Mouse (Mus musculus) heart, embryonic 12.5 days (tissue): Measurements from ENCODE around the gene Hoxd8. TPM values are rescaled to one million over a fixed set of nuclear protein-coding genes. Genes with fewer than 3 reads are reported as not detected.

Experiments used
- ATAC-seq: fragments of 200-750 bp; cut with Nextera tagmentation; 2 replicates; pipeline ENCODE4 v1.8.0; 2017; ENCODE audit warnings: moderate TSS enrichment, moderate library complexity; ENCODE audit not compliant: insufficient number of reproducible peaks, low FRiP score
- H3K27ac ChIP-seq: fragments of 300-500 bp; sonication (generic); 2 replicates; pipeline ENCODE4 v1.5.1; 2016; ENCODE audit warnings: mild to moderate bottlenecking, moderate library complexity; ENCODE audit not compliant: poor library complexity, severe bottlenecking
- H3K27me3 ChIP-seq: fragments of 300-500 bp; sonication (generic); replicated peaks from 2 replicates; pipeline ENCODE4 v1.6.1; 2016; ENCODE audit warnings: mild to moderate bottlenecking, moderate library complexity
- H3K36me3 ChIP-seq: fragments of 300-500 bp; sonication (generic); 2 replicates; pipeline ENCODE4 v1.6.1; 2016; ENCODE audit warnings: mild to moderate bottlenecking, moderate library complexity
- H3K4me1 ChIP-seq: fragments of 300-500 bp; sonication (generic); replicated peaks from 2 replicates; pipeline ENCODE4 v1.6.1; 2016; ENCODE audit warnings: mild to moderate bottlenecking
- H3K4me2 ChIP-seq: fragments of 300-500 bp; sonication (generic); 2 replicates; pipeline ENCODE4 v1.6.1; 2016; ENCODE audit warnings: mild to moderate bottlenecking, moderate library complexity
- H3K4me3 ChIP-seq: fragments of 300-500 bp; sonication (generic); 2 replicates; pipeline ENCODE4 v1.5.1; 2016; ENCODE audit warnings: mild to moderate bottlenecking
- H3K9ac ChIP-seq: fragments of 300-500 bp; sonication (generic); 2 replicates; pipeline ENCODE4 v1.6.1; 2016; ENCODE audit warnings: mild to moderate bottlenecking, moderate library complexity
- H3K9me3 ChIP-seq: fragments of 300-500 bp; sonication (generic); replicated peaks from 2 replicates; pipeline ENCODE4 v1.6.1; 2016; ENCODE audit warnings: mild to moderate bottlenecking, moderate library complexity
- WGBS: fragments of 180-500 bp; shearing (Covaris S2); methylation state at CpG from one replicate; pipeline ENCODE4 v1.1.7; 2016; 5-methylcytosine and 5-hydroxymethylcytosine counted together
- polyA plus RNA-seq: library from polyadenylated mRNA; unstranded; fragments of >200 nt; fragmentation: Nextera tagmentation; extraction: Ambion mirVana; gene quantifications from 2 replicates; pipeline ENCODE4 v1.2.1, GENCODE M21; 2016

Hoxd8 gene
- polyA plus RNA-seq, 1 experiment from 2014 or later: 0.10 TPM

GRCm38 (mm10) chr2:74679980-74680379 is 24.4 kb upstream of the Hoxd8 start:
- H3K4me2 ChIP-seq: peak overlapping the region; percentile 26; the same call in 1 of the 2 replicates
- no peak for ATAC-seq
- peak overlapping the region; percentile 9; the same call in 1 of the 2 replicates for H3K4me3 ChIP-seq
- peaks cover 95% of the 10 kb centered on the region for H3K27me3 ChIP-seq
- H3K27ac ChIP-seq: no peak overlapping the region
- 2% methylated on average over 22 of the region's 23 CpGs for WGBS
- H3K4me1 ChIP-seq: peaks cover 22% of the 10 kb centered on the region
- H3K9ac ChIP-seq: no peak overlapping the region
- no peaks in the 10 kb centered on the region for H3K9me3 ChIP-seq
- no peaks in the 10 kb centered on the region for H3K36me3 ChIP-seq

DNA sequence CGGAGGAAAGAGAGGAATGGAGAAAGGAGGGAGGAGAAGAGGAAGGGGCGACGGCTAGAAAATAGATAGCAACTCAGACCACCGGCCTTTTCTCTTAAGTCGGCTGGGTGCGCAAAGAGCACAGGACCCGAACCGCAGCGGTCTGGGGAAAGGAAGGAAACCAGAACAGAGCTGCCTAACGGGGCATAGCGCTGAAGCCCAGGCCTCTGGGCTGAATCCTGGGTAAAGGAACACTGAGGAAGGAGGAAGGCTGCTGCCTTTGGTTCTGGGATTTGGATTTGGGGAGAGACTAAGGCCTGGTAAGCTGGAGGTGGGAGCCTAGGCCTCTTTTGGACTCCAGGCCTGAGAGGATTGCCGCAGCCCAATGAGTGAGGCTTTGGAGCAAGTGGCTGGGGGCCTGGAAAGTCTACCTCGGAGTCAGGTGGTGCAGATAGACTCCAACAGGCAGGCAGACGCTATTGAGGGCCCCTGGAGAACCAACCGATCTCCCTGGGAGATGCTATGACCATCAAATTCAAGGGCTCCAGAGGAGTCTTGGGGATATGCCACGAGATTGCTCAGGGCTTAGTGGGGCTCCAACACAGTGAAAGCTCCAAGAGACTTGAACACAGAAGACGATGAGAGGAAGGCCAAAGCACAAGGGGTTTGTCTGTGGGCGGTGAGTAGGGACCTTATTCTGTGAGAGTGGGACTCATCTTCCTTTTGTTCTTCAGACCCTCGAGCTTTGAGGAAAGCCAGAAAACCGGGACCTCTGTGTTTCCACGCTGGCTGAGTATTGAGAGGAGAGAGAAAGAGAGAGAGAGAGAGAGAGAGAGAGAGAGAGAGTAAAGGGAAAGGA is 23.6 kb upstream of the Hoxd8 start:
- H3K4me1 ChIP-seq: peaks cover 22% of the 10 kb centered on the region
- peaks cover 94% of the 10 kb centered on the region for H3K27me3 ChIP-seq
- no peak for ATAC-seq
- no peaks in the 10 kb centered on the region for H3K36me3 ChIP-seq
- no peak overlapping the region for H3K4me3 ChIP-seq
- no peak overlapping the region for H3K27ac ChIP-seq
- 2% methylated on average over 21 of the region's 21 CpGs for WGBS
- H3K9ac ChIP-seq: no peak overlapping the region
- H3K9me3 ChIP-seq: no peaks in the 10 kb centered on the region
- H3K4me2 ChIP-seq: no peak overlapping the region

DNA sequence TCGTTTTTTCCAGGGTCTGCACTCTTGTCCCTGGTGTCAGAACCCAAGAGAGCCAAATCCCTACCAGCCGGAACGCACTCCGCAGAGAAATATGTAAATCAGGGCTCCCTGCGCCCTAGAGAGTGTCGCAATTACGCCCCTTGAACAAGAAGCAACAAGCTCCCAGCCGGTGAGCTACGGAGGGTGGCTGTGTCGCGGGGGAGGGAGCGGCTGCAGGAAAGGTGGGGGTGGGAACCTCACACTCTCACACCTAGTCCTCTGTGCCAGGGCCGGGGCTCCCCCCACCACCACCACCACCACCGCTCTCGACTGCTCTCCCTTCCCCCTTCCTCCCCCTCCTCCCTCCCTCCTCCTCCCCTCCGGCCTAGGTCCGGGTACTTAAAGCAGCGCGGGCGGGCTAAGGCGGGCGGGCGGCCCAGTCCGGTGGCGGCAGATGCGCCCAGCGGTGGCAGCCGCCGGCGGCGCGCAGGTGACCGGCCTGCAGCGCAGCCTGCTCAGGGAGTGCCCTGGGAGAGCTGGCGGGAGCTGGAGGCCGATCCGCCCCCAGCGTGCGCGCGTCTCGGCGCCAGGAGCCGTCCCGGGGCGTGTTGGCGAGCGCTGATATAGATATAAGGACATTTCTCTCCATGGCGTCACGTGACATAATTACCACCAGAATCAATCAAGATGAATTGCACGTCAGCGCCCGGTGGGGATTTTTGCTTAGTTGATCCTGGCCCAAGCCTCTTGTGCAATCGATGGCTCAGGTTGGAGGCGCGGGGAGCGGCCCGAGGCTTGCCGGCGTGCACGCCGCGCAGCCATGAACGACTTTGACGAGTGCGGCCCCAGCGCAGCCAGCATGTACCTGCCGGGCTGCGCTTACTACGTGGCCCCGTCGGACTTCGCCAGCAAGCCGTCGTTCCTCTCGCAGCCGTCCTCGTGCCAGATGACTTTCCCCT is 22.6 kb upstream of the Hoxd8 start:
- peak overlapping the region; percentile 40 for H3K4me3 ChIP-seq
- no peaks in the 10 kb centered on the region for H3K36me3 ChIP-seq
- H3K4me1 ChIP-seq: peaks cover 22% of the 10 kb centered on the region
- no peak overlapping the region for H3K9ac ChIP-seq
- H3K27ac ChIP-seq: no peak overlapping the region
- peak; percentile 18; the same call in 1 of the 2 replicates for ATAC-seq
- peak overlapping the region; percentile 61 for H3K4me2 ChIP-seq
- peaks cover 88% of the 10 kb centered on the region for H3K27me3 ChIP-seq
- H3K9me3 ChIP-seq: no peaks in the 10 kb centered on the region
- WGBS: under 1% methylated on average over 77 of the region's 78 CpGs

DNA sequence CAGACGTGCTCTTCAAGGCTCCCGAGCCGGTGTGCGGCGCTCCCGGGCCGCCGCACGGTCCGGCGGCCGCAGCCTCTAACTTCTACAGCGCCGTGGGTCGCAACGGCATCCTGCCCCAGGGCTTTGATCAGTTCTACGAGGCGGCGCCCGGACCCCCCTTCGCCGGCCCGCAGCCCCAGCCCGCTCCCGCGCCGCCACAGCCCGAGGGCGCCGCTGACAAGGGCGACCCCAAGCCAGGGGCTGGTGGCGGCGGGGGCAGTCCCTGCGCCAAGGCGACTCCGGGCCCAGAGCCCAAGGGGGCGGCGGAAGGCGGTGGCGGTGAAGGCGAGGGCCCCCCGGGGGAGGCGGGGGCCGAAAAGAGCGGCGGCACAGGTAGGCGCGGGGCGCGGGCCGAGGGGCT is 21.6 kb upstream of the Hoxd8 start:
- under 1% methylated on average over 47 of the region's 51 CpGs for WGBS
- peak overlapping the region; percentile 61 for H3K4me2 ChIP-seq
- ATAC-seq: no peak

DNA sequence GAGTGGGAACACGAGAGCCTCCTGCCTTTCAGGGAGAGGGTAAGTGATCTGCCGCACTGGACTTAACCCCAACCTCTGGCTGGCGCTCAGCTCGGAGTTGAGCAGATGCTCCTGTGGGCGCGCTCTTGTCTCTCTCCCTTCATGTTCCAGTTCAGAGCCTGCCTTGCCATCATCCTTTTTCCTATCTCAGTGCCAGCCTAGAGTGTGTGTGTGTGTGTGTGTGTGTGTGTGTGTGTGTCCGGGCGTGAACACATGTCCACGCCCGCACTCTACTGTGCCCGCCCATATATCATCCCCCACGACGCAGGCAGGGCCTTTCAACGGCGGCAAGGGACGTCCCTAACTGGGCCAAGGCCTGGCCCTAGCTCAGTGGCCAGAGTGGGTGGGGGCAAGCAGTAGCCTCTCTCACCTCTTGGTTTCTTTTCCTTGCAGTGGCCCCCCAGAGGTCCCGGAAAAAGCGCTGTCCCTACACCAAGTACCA is 20.9 kb upstream of the Hoxd8 start:
- peaks cover 22% of the 10 kb centered on the region for H3K4me1 ChIP-seq
- H3K27me3 ChIP-seq: peaks cover 89% of the 10 kb centered on the region
- 0% methylated on average over 17 of the region's 18 CpGs for WGBS
- no peak for ATAC-seq
- no peaks in the 10 kb centered on the region for H3K9me3 ChIP-seq
- H3K9ac ChIP-seq: no peak overlapping the region
- no peak overlapping the region for H3K4me2 ChIP-seq
- H3K36me3 ChIP-seq: no peaks in the 10 kb centered on the region
- H3K27ac ChIP-seq: no peak overlapping the region
- H3K4me3 ChIP-seq: no peak overlapping the region

More for the DNA sequence above, 21.6 kb upstream of the Hoxd8 start:
- Histone ChIP-seq H3K36me3 (no peaks in the 10 kb centered on the region), H3K9me3 (no peaks in the 10 kb centered on the region), H3K4me3 (peak overlapping the region; percentile 40), H3K27ac (no peak overlapping the region), H3K4me1 (peaks cover 22% of the 10 kb centered on the region), H3K9ac (0 out of 2 replicates have a peak overlapping the region, but pooled peaks have one; percentile 3), H3K27me3 (peaks cover 91% of the 10 kb centered on the region)

GRCm38 (mm10) chr2:74684106-74684505 is 20.3 kb upstream of the Hoxd8 start:
- Histone ChIP-seq H3K27me3 (peaks cover 87% of the 10 kb centered on the region), H3K9me3 (no peaks in the 10 kb centered on the region), H3K4me3 (no peak overlapping the region), H3K36me3 (no peaks in the 10 kb centered on the region), H3K4me1 (peaks cover 22% of the 10 kb centered on the region), H3K27ac (no peak overlapping the region), H3K4me2 (no peak overlapping the region), H3K9ac (no peak overlapping the region)
- no peak for ATAC-seq
- WGBS: 1% methylated on average over 12 of the region's 12 CpGs

- WGBS: 11% methylated on average over 4 of the region's 4 CpGs
- Histone ChIP-seq H3K4me3 (no peak overlapping the region), H3K36me3 (no peaks in the 10 kb centered on the region), H3K4me2 (no peak overlapping the region), H3K4me1 (peaks cover 16% of the 10 kb centered on the region), H3K9me3 (no peaks in the 10 kb centered on the region), H3K9ac (no peak overlapping the region), H3K27me3 (peaks cover 87% of the 10 kb centered on the region), H3K27ac (no peak overlapping the region)
- ATAC-seq: no peak
Measured at GRCm38 (mm10) chr2:74685059-74685603, 19.3 kb upstream of the Hoxd8 start.

DNA sequence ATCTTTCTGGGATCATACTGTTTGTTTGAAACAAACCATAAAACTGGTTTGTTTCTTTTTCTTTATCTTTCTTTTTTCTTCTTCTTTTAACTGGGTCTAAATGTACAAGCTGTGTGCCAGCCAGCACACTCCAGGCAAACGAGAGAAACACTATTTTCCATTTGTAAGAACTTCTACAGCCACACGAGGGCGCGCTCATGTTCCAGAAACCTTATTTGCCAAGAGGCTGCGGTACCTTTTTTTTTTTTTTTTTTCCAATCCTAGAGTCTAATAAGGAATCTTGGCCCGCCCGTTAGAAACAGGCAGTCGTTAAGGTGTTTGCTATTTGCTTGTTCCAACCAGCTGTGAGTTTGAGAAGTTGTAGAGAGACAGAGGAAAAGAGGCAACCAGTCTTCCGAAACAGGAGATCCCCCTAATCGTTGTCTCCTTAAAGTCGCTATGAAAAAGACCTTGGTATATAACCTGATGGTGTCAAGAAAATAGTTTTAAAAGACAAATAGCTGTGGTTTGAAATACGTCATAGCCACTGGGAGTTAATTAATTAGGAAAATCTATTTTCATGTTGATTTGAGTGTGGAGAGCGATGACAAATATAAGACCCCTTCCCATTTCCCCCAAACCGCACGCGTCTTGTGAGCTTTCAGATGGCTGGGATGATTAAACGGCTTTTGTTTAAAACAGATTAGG is 18.0 kb upstream of the Hoxd8 start:
- no peak for ATAC-seq
- no peak overlapping the region for H3K27ac ChIP-seq

DNA sequence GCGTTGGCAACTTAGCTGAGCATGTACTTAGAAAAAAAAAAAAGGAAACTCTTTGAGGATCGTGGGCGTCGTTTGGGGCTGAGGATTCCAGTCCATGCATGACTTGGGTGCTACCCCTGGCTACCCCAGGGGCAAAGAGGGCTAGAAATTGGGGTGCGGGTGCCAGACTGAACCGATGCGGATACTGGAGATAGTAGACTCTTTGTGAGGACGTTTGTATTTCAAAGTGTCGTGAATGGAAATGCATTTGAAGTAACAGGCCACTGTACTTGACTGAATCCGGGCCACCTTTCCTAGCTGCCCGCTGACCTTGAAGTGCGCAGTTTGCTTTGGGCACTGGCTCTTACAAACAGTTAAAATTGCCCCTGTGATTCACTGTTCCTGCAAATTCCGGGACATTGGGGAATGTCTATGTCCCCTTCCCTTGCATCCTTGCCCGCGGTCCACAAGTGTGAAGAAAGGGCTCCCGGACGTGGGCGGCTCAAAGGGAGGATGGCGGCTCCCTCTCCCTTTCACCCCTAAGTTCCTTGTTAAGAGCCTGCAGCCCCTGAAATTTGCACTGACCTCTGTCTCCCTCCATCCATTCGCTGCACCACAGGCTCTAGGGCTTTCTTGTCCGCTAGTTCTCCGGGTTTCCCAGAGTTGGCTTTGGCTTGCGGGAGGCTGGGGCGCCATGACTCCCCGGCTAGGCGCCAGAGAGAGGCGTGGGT is 17.3 kb upstream of the Hoxd8 start:
- no peak overlapping the region for H3K9ac ChIP-seq
- no peak overlapping the region for H3K4me3 ChIP-seq
- peaks cover 81% of the 10 kb centered on the region for H3K27me3 ChIP-seq
- H3K27ac ChIP-seq: no peak overlapping the region
- peaks cover 13% of the 10 kb centered on the region for H3K4me1 ChIP-seq
- ATAC-seq: no peak
- WGBS: under 1% methylated on average over 27 of the region's 27 CpGs
- no peaks in the 10 kb centered on the region for H3K9me3 ChIP-seq
- no peaks in the 10 kb centered on the region for H3K36me3 ChIP-seq
- no peak overlapping the region for H3K4me2 ChIP-seq

More for the DNA sequence above, 18.0 kb upstream of the Hoxd8 start:
- WGBS: 5% methylated on average over 17 of the region's 17 CpGs
- Histone ChIP-seq H3K9me3 (no peaks in the 10 kb centered on the region), H3K36me3 (no peaks in the 10 kb centered on the region), H3K4me2 (no peak overlapping the region), H3K4me3 (no peak overlapping the region), H3K4me1 (peaks cover 18% of the 10 kb centered on the region), H3K9ac (no peak overlapping the region), H3K27me3 (peaks cover 81% of the 10 kb centered on the region)
